Mouse (Mus musculus) megakaryocyte-erythroid progenitor cell, adult 5-6 weeks (primary cell): ENCODE measurements around the gene Esyt1. TPM values are rescaled to one million over a fixed set of nuclear protein-coding genes. Genes with fewer than 3 reads are reported as not detected.
"Not testable (repeated sequence)": the region's sequence is repeated elsewhere in the genome, so short reads cannot be mapped to it uniquely, and the experiment has no call there.

Experiments
- ATAC-seq: replicated peaks from 2 replicates; pipeline ENCODE4 v1.8.0; 2016; ENCODE audit warnings: mild to moderate bottlenecking, inconsistent platforms; ENCODE audit not compliant: severe bottlenecking, poor library complexity, low FRiP score, low TSS enrichment
- total RNA-seq, 2 experiments: library from RNA; stranded (forward) in 1 of 2; stranded (reverse) in 1 of 2; fragments of 200-1000, 215-1000 nt in 1 of 2; fragments of >200 nt in 1 of 2; fragmentation: Nextera tagmentation in 1 of 2; gene quantifications; 2 replicates each; pipeline ENCODE4 v1.2.3; 2014 to 2017

Gene Esyt1
- total RNA-seq, 2 experiments from 2014 or later, result 49.7 to 66.2 TPM

DNA sequence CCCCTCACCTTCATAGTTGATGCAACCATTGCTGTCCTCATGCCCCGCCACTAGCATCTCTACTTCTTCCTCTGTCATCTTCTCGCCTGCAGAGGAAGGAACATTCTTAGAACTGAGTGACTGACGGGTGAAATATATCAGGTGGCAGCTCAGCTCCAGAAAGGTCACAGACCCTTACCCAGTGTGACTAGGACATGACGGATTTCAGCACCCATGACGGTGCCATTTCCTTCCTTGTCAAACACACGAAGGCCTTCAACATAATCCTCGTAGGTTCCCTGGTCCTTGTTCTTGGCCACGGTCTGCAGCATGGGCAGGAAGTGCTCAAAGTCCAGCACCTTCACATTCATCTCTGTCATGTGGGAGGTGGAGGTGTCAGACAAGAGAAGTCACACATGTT, 33.6 kb downstream of the Esyt1 start:
- not testable (repeated sequence) for ATAC-seq

DNA sequence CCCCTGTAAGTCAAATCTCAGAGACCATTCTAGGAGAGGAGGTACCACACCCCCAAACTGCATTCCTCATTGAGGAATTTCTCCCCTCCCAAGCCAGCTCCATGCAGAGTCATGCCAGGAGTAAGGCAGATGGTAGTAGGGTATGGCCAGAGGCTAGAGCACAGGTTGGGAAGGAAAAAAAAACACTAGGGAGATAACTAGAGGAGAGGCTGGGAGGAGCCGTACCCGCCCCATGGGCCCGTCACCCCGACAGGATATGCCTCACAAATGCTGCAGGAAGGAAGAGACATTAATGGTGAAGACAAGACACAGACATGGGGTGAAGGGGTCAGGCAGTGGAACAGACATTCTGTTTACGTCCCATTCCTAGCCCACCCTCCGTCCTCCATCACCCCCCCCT, 34.2 kb downstream of the Esyt1 start:
- ATAC-seq, result no peak

DNA sequence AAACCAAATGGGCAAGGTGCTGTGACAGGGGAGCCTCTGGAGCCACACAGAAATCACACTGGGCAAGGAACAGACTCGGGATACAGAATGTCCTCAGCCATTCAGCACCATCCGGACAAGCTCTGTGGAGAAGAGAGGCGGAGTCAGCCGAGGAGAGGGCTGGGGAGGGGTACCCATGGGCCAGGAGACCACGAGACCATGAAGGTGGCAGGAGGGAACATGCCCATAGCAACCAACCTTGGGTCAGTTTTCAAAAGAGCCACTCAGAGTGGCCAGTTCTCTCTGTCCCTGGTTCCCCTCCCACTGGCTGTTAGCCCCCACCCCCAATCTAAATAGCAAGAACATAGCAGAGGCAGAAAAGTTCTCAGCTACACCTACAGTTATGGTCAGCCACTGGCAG, 34.8 kb downstream of the Esyt1 start:
- ATAC-seq, result no peak

DNA sequence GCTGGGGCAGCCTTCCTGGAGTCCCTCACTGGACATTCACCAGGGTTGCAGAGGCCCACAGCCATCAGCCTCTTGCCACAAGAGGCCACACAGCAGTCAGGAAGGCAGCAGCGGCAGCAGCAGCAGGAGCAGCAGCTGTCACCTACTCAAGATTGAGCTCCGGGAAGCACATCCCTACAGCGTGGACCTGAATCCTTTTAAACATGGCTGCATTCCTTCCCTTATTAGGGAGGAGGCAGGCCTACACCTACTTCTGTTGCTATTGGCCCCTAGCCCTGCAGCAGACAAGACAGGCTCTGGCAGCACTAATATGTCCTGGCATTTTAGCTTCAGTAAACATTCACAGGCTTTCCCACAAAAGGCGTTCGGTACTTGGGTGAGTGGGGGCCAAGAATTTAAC, 35.4 kb downstream of the Esyt1 start:
- no peak for ATAC-seq

DNA sequence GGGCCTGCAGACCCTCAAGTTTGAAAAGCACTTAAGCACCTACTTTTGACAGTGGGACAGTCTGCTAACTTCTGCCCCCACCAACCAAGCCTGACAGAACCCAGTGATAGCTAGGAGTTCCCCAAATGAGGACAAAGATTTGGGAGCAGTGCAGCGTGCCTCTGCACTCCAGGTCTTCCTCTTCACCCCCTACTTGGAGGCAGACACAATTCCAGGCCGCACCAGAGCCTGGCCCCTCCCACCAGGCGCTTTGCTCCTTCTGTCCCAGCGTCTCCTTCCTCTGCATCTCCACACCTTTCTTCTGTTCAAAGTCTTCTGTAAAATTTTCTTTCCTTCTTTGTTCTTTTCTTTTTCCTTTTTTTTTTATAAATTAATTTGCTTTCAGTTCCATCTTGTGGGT, 35.9 kb downstream of the Esyt1 start:
- ATAC-seq, result no peak

DNA sequence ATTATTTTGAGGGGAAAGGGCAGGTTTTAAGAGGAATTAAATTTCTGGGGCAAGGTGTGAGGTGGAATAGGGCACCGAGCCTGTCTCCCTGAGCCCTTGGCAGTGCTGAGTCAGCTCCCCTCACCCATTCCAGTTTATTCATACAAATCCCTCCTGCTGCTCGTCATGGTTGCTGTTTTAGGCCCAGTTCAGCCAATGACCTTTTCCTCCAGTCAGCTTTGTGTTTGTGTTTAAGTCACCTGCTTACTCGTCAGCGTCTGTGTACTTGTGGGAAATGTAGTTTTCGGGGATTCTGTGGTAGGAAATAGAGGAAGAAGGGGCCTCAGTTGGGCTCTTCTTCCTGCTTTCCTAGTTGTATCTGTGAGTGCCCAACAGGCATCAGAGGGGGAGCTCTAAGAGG, 36.3 kb downstream of the Esyt1 start:
- no peak for ATAC-seq

DNA sequence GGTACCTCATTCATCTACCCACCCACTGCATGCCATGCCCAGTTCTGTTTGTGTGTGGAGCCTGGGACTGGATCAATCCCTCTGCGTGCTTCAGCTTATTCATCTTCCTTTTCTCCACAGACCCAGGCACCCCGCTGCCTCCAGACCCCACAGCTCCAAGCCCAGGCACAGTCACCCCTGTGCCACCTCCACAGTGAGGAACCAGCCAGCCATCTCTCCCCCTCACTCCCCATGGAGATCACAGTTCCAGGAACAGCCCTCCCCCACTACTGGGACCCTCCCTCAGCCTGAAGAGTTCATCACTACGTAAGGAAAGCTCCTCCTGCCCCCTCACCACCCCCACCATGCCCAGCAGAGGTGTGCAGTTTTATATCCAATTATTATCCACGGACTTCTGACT, 36.9 kb downstream of the Esyt1 start:
- ATAC-seq, result no peak

DNA sequence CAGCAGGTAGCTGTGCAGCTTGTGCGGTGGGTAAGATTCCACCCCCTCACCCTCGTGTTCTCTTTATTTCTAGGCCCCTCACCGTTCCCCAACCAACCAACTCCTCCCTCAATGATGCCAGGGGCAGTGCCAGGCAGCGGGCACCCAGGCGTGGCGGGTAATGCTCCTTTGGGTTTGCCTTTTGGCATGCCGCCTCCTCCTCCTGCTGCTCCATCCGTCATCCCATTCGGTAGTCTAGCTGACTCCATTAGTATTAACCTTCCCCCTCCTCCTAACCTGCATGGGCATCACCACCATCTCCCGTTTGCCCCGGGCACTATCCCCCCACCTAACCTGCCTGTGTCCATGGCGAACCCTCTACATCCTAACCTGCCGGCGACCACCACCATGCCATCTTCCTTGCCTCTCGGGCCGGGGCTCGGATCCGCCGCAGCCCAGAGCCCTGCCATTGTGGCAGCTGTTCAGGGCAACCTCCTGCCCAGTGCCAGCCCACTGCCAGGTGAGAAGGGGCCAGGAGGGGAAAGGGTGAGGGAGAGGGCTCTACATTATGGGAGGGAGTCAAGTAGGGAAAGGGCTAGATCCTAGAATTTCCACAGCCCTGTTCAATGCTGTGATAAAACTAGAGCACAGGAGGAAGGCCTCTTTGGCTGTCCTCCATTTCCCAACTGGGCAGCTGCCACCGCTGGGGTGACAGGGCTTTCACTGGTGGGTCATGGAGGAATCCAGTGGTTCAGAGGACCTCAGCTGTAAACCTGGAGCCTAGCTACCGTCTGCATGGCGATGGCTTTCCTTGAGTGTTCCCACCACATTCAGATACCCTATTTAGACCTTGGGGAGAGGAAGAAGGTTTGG, 37.6 kb downstream of the Esyt1 start:
- ATAC-seq, result no peak

DNA sequence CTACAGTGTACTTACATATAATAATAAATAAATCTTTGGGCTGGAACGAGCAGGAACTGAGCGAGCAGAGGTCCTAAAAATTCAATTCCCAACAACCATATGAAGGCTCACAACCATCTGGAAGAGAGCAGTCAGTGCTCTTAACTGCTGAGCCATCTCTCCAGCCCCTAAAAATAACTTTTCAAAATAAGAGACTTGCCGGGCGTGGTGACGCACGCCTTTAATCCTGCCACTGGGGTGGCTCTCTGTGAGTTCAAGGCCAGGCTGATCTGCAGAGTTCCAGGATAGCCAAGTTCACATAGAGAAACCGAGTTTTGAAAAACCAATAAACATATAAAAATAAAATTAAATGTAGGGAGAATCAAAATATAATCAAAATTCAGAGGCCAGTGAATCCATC, 39.3 kb downstream of the Esyt1 start:
- ATAC-seq, result no peak

DNA sequence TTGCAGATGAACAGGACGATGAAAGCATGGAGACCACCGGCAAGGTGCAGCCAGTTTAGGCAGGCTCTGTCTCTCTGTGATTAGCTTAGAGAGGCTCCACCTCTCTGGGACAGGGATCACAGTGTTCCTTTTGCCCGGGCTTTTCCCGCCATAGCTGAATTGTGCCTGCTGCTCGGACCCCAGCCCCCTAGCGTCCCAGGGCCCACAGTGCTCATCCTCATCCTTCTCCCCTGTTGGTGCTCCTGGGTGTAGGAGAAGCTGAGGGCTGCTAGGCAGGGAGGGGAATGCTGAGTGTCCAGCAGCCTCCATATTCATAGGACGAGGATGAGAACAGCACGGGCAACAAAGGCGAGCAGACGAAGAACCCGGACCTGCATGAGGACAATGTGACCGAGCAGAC, 51.3 kb downstream of the Esyt1 start:
- ATAC-seq, result no peak

DNA sequence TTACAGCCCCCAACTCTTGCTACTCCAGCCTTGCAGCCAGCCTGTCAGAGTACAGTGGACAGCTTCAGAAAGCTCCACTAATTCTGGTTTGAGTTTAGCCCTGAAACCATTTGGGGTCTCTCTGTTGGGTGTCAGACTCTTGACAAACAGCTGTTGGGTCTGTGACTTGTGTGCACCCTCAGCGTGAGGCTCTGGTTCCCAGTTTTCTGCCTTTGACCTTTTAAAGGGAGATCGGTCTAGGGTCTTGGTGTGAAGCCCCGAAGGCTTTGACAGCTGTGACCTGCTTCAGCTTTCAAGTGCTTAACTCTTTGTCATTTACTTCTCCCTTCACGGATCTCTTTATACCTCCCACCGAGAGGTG, 65.4 kb downstream of the Esyt1 start:
- ATAC-seq, result no peak

Other genes starting within 250 kb of the Esyt1 start
- gene Il23a, start 227.1 kb downstream of the Esyt1 start, total RNA-seq (2014; fragmentation: Nextera tagmentation), result not detected in 2 replicates
- not detected in 2 replicates for gene Il23a, start 227.1 kb downstream of the Esyt1 start, total RNA-seq (2017)
- gene Pan2, start 222.5 kb downstream of the Esyt1 start, total RNA-seq (2014; fragmentation: Nextera tagmentation), result 37.0 and 40.7 TPM in 2 replicates
- 14.2 and 18.0 TPM in 2 replicates for gene Pan2, start 222.5 kb downstream of the Esyt1 start, total RNA-seq (2017)
- gene Cnpy2, start 203.4 kb downstream of the Esyt1 start, total RNA-seq (2014; fragmentation: Nextera tagmentation), result 62.8 and 95.5 TPM in 2 replicates
- gene Cnpy2, start 203.4 kb downstream of the Esyt1 start, total RNA-seq (2017), result 86.0 and 87.5 TPM in 2 replicates
- 226 and 251 TPM in 2 replicates for gene Cs, start 188.1 kb downstream of the Esyt1 start, total RNA-seq (2014; fragmentation: Nextera tagmentation)
- gene Cs, start 188.1 kb downstream of the Esyt1 start, total RNA-seq (2017), result 113 and 182 TPM in 2 replicates
- gene Coq10a, start 156.9 kb downstream of the Esyt1 start, total RNA-seq (2014; fragmentation: Nextera tagmentation), result 12.9 and 16.8 TPM in 2 replicates
- gene Coq10a, start 156.9 kb downstream of the Esyt1 start, total RNA-seq (2017), result 8.8 and 10.9 TPM in 2 replicates
- 62.2 and 68.5 TPM in 2 replicates for gene Ankrd52, start 148.8 kb downstream of the Esyt1 start, total RNA-seq (2014; fragmentation: Nextera tagmentation)
- 8.3 and 11.7 TPM in 2 replicates for gene Ankrd52, start 148.8 kb downstream of the Esyt1 start, total RNA-seq (2017)
- not detected in 2 replicates for gene Slc39a5, start 124.6 kb downstream of the Esyt1 start, total RNA-seq (2014; fragmentation: Nextera tagmentation)
- not detected in 2 replicates for gene Slc39a5, start 124.6 kb downstream of the Esyt1 start, total RNA-seq (2017)
- gene Nabp2, start 114.4 kb downstream of the Esyt1 start, total RNA-seq (2014; fragmentation: Nextera tagmentation), result 63.0 and 130 TPM in 2 replicates
- gene Nabp2, start 114.4 kb downstream of the Esyt1 start, total RNA-seq (2017), result 54.4 and 98.8 TPM in 2 replicates
- gene Rnf41, start 114.2 kb downstream of the Esyt1 start, total RNA-seq (2014; fragmentation: Nextera tagmentation), result 20.9 and 21.6 TPM in 2 replicates
- 8.8 and 12.9 TPM in 2 replicates for gene Rnf41, start 114.2 kb downstream of the Esyt1 start, total RNA-seq (2017)
- gene Smarcc2, start 66.6 kb downstream of the Esyt1 start, total RNA-seq (2014; fragmentation: Nextera tagmentation), result 98.5 and 119 TPM in 2 replicates
- gene Smarcc2, start 66.6 kb downstream of the Esyt1 start, total RNA-seq (2017), result 62.9 and 73.3 TPM in 2 replicates
- 655 and 828 TPM in 2 replicates for gene Myl6, start 31.7 kb downstream of the Esyt1 start, total RNA-seq (2014; fragmentation: Nextera tagmentation)
- 663 and 819 TPM in 2 replicates for gene Myl6, start 31.7 kb downstream of the Esyt1 start, total RNA-seq (2017)
- 3.7 and 6.3 TPM in 2 replicates for gene Myl6b, start 27.2 kb downstream of the Esyt1 start, total RNA-seq (2014; fragmentation: Nextera tagmentation)
- gene Myl6b, start 27.2 kb downstream of the Esyt1 start, total RNA-seq (2017), result 0.56 TPM in 1 of 2 replicates, not detected in the other
- gene Zc3h10, start 21.9 kb upstream of the Esyt1 start, total RNA-seq (2014; fragmentation: Nextera tagmentation), result 5.6 and 6.7 TPM in 2 replicates
- gene Zc3h10, start 21.9 kb upstream of the Esyt1 start, total RNA-seq (2017), result 8.3 and 10.2 TPM in 2 replicates
- 7,210 and 7,602 TPM in 2 replicates for gene Rpl41, start 23.4 kb upstream of the Esyt1 start, total RNA-seq (2014; fragmentation: Nextera tagmentation)
- 3,211 and 3,934 TPM in 2 replicates for gene Rpl41, start 23.4 kb upstream of the Esyt1 start, total RNA-seq (2017)
- gene Pa2g4, start 40.1 kb upstream of the Esyt1 start, total RNA-seq (2014; fragmentation: Nextera tagmentation), result 419 and 446 TPM in 2 replicates
- 426 and 489 TPM in 2 replicates for gene Pa2g4, start 40.1 kb upstream of the Esyt1 start, total RNA-seq (2017)
- 1.9 and 3.2 TPM in 2 replicates for gene Erbb3, start 63.8 kb upstream of the Esyt1 start, total RNA-seq (2014; fragmentation: Nextera tagmentation)
- 0.09 and 1.2 TPM in 2 replicates for gene Erbb3, start 63.8 kb upstream of the Esyt1 start, total RNA-seq (2017)
- 3,309 and 3,313 TPM in 2 replicates for gene Rps26, start 100.9 kb upstream of the Esyt1 start, total RNA-seq (2014; fragmentation: Nextera tagmentation)
- 1,110 and 1,543 TPM in 2 replicates for gene Rps26, start 100.9 kb upstream of the Esyt1 start, total RNA-seq (2017)
- 0.25 and 0.26 TPM in 2 replicates for gene Ikzf4, start 120.1 kb upstream of the Esyt1 start, total RNA-seq (2014; fragmentation: Nextera tagmentation)
- 0.19 TPM in 1 of 2 replicates, not detected in the other for gene Ikzf4, start 120.1 kb upstream of the Esyt1 start, total RNA-seq (2017)
- 7.0 and 7.8 TPM in 2 replicates for gene Suox, start 148.2 kb upstream of the Esyt1 start, total RNA-seq (2014; fragmentation: Nextera tagmentation)
- gene Suox, start 148.2 kb upstream of the Esyt1 start, total RNA-seq (2017), result 4.6 and 5.1 TPM in 2 replicates
- 16.2 and 22.1 TPM in 2 replicates for gene Rab5b, start 170.4 kb upstream of the Esyt1 start, total RNA-seq (2014; fragmentation: Nextera tagmentation)
- 16.6 and 19.1 TPM in 2 replicates for gene Rab5b, start 170.4 kb upstream of the Esyt1 start, total RNA-seq (2017)
- gene Pmel, start 178.3 kb upstream of the Esyt1 start, total RNA-seq (2014; fragmentation: Nextera tagmentation), result not detected in 2 replicates
- not detected in 2 replicates for gene Pmel, start 178.3 kb upstream of the Esyt1 start, total RNA-seq (2017)
- gene Cdk2, start 179.2 kb upstream of the Esyt1 start, total RNA-seq (2014; fragmentation: Nextera tagmentation), result 68.6 and 94.9 TPM in 2 replicates
- 46.7 and 66.1 TPM in 2 replicates for gene Cdk2, start 179.2 kb upstream of the Esyt1 start, total RNA-seq (2017)
- gene Dgka, start 219.0 kb upstream of the Esyt1 start, total RNA-seq (2014; fragmentation: Nextera tagmentation), result 10.6 and 11.4 TPM in 2 replicates
- 1.0 and 6.1 TPM in 2 replicates for gene Dgka, start 219.0 kb upstream of the Esyt1 start, total RNA-seq (2017)
- gene Pym1, start 222.0 kb upstream of the Esyt1 start, total RNA-seq (2014; fragmentation: Nextera tagmentation), result 26.6 and 38.0 TPM in 2 replicates
- gene Pym1, start 222.0 kb upstream of the Esyt1 start, total RNA-seq (2017), result 27.0 and 58.4 TPM in 2 replicates